Mouse (Mus musculus): Measurements from ENCODE around the gene Psmg4.

DNA sequence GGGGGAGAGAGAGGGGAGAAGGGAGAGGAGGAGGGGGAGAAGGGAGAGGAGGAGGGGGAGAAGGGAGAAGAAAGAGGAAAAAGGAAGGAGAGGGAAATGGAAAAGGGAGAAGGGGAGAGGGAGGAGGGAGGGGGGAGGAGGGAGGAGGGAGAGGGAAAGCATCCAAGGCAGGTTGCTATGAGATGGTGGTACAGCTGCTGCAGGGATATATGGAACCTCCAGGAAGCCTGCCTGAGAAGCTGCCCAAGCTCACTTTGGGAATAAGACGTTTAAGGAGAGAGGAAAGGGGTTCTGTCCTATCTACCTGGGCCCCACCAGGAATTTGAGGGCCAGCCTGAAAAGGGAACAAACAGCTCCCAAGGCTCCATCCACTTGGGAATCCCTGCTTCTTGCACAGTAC, 64.2 kb downstream of the Psmg4 start:
- TF ChIP-seq POLR2A (IDR thresholded peaks at IDR 0.05; ENCODE audit: borderline replicate concordance, extremely low read depth, insufficient read depth, insufficient read length, poor library complexity, severe bottlenecking) = no peak
- TF ChIP-seq CTCF (IDR thresholded peaks at IDR 0.05; ENCODE audit: borderline replicate concordance, extremely low read depth, insufficient read depth, insufficient read length) = no peak

Measured in brain, embryonic 14.5 days (tissue).